Comparison of ENCODE assay signal across 8 mouse cellular contexts in the genomic region with DNA sequence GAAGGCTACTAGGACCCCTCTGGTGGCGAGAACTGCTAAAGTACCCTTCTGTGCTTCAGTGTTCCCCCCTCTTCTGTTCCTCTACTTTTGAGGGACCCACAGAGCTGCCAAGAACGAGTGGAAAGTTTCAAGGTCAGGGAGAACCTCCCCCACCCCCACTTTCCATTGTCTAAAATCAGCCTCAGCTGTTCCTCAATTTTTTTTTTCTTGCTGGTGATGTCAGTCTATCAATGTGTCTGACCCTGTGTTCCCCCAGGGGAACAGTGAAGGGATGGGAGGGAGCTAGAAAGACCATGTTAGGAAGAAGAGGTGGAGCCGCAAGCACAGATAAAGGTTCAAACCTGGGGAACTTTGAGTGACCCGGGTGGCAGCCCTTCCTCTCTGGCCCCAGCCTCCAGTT. TPM values are rescaled to one million over a fixed set of nuclear protein-coding genes. Genes with fewer than 3 reads are reported as not detected.
DNase-seq lines count a peak whose midpoint lies in the region; ATAC-seq and TF ChIP-seq lines count a peak whose summit lies in the region.

A gene (plus strand): TSS at position 356 of the 400 bp plus-strand sequence.

- no peak within 1 kb of the TSS for H3K27ac ChIP-seq in spleen, adult 2 months (ENCODE audit: insufficient read depth, low read length)
- no peak within 1 kb of the TSS for H3K27ac ChIP-seq in limb, embryonic 12.5 days
- H3K27ac ChIP-seq in olfactory bulb, adult 2 months (ENCODE audit: insufficient read depth, low read depth, low read length) = no peak within 1 kb of the TSS

- no peaks in the 10 kb centered on the region for H3K36me3 ChIP-seq in spleen, adult 2 months (ENCODE audit: control insufficient read depth, insufficient read depth, low read length)
- H3K36me3 ChIP-seq in limb, embryonic 12.5 days = no peaks in the 10 kb centered on the region

- H3K9ac ChIP-seq in limb, embryonic 12.5 days (replicated peaks) = no peak within 1 kb of the TSS

- H3K4me2 ChIP-seq in limb, embryonic 12.5 days = no peak within 1 kb of the TSS

- no peaks in the 10 kb centered on the region for H3K4me1 ChIP-seq in spleen, adult 2 months (ENCODE audit: control insufficient read depth, insufficient read depth, insufficient read length)
- H3K4me1 ChIP-seq in limb, embryonic 12.5 days (replicated peaks) = peaks cover 11% of the 10 kb centered on the region
- 0 out of 2 replicates have a peak, but pooled peaks cover 2% of the 10 kb centered on the region for H3K4me1 ChIP-seq in olfactory bulb, adult 2 months (ENCODE audit: control insufficient read depth, insufficient read depth, low read length)

- no peak for ATAC-seq in erythroblast, adult 5-6 weeks (replicated peaks; ENCODE audit: low FRiP score, poor library complexity, severe bottlenecking)
- no peak for ATAC-seq in limb, embryonic 12.5 days (ENCODE audit: insufficient number of reproducible peaks, insufficient read depth, low FRiP score, low TSS enrichment, low read depth)

- no peak for TF ChIP-seq CTCF in spleen, adult 2 months (IDR thresholded peaks at IDR 0.05; ENCODE audit: extremely low read depth, insufficient read depth, insufficient read length, insufficient replicate concordance)
- TF ChIP-seq CTCF in olfactory bulb, adult 2 months (IDR thresholded peaks at IDR 0.05; ENCODE audit: insufficient read depth, low read depth, low read length) = no peak

- WGBS in spleen, adult 2 months = 55% methylated on average over 4 of the region's 4 CpGs
- WGBS in limb, embryonic 12.5 days = 64% methylated on average over 4 of the region's 4 CpGs
- 77% methylated on average over 4 of the region's 4 CpGs for WGBS in olfactory bulb, adult 2 months

- DNase-seq in spleen, adult 2 months (ENCODE audit: low read depth in 1 of 2, low spot score in 2 of 2) = no peak
- DNase-seq in spleen, postnatal 14 days (ENCODE audit: low spot score in 2 of 2) = no peak
- no peak for DNase-seq in heart, postnatal 14 days
- no peak for DNase-seq in B cell, adult 2 months
- DNase-seq in cerebellum, adult 9-10 months = no peak

- intact Hi-C loops in heart, postnatal 14 days (cut with DNase I) = loop anchor here (10.0 kb wide), 1 partner anchor 207 kb away; no protein-coding TSS in a partner anchor

- H3K27me3 ChIP-seq in spleen, adult 2 months (ENCODE audit: control insufficient read depth, insufficient read depth, low read length) = no peaks in the 10 kb centered on the region
- H3K27me3 ChIP-seq in limb, embryonic 12.5 days = no peaks in the 10 kb centered on the region

- no peaks in the 10 kb centered on the region for H3K9me3 ChIP-seq in limb, embryonic 12.5 days

- H3K4me3 ChIP-seq in spleen, adult 2 months (ENCODE audit: extremely low read depth, insufficient read depth, insufficient read length) = no peak within 1 kb of the TSS
- no peak within 1 kb of the TSS for H3K4me3 ChIP-seq in limb, embryonic 12.5 days (replicated peaks)
- H3K4me3 ChIP-seq in olfactory bulb, adult 2 months (ENCODE audit: insufficient read depth, low read depth, low read length) = no peak within 1 kb of the TSS

- TF ChIP-seq POLR2A in spleen, adult 2 months (IDR thresholded peaks at IDR 0.05; ENCODE audit: low read depth, low read length) = no peak
- TF ChIP-seq POLR2A in olfactory bulb, adult 2 months (IDR thresholded peaks at IDR 0.05; ENCODE audit: insufficient read depth, low read depth, low read length) = no peak

RNA-seq across cellular contexts. Expression of the gene that starts here (rescaled TPM):
- 127 and 141 TPM in 2 replicates for polyA plus RNA-seq in spleen, adult 2 months (2012; rRNA removed)
- 132 and 146 TPM in 2 replicates for total RNA-seq in erythroblast, adult 5-6 weeks (2015; ENCODE audit: low replicate concordance)
- total RNA-seq in erythroblast, adult 5-6 weeks (2017; ENCODE audit: low replicate concordance) = 200 and 233 TPM in 2 replicates
- total RNA-seq in heart, postnatal 14 days (2021) = 10 to 100 TPM; 71.0 to 71.4 TPM
- polyA plus RNA-seq in limb, embryonic 12.5 days (2016; fragmentation: Nextera tagmentation; extraction: Ambion mirVana) = 516 and 518 TPM in 2 replicates
- 441 TPM in 1 of 2 replicates, not detected in the other for polyA plus RNA-seq in olfactory bulb, adult 2 months (2012; ENCODE audit: insufficient read depth, insufficient read length, low replicate concordance, missing spikeins)
